Mouse (Mus musculus) liver, postnatal 0 days (tissue): Measurements from ENCODE around the gene Adtrp.

ENCODE experiments used
- CTCF ChIP-seq: sonication (generic); IDR thresholded peaks from 2 replicates; pipeline ENCODE4 v1.5.1; 2016; ENCODE audit warnings: antibody characterized with exemption, low read depth
- EP300 ChIP-seq: IDR thresholded peaks from 2 replicates; pipeline ENCODE4 v1.6.1; 2016; ENCODE audit warnings: antibody characterized with exemption, low read depth, mild to moderate bottlenecking

GRCm38 (mm10) chr13:41718051-41718450, 129.4 kb downstream of the Adtrp start:
- TF ChIP-seq CTCF, result no peak
- TF ChIP-seq EP300, result no peak
